Mouse (Mus musculus) lung, embryonic 14.5 days (tissue): ENCODE measurements at regions not wholly inside any gene's neighbourhood (a gene's known extent, or its start where the extent isn't known, plus 50 kb on each side); places are given as distances from the start of the nearest gene placed in this dataset.

Source experiments
- ATAC-seq: fragments of 200-750 bp; cut with Nextera tagmentation; 2 replicates; pipeline ENCODE4 v1.8.0; 2017; ENCODE audit warnings: mild to moderate bottlenecking, moderate TSS enrichment, moderate library complexity; ENCODE audit not compliant: insufficient read depth
- DNase-seq: peaks from one replicate; pipeline ENCODE4 v3.0.0-alpha.2; 2015
- H3K27ac ChIP-seq: fragments of 300-500 bp; sonication (generic); 2 replicates; pipeline ENCODE4 v1.5.1; 2014; ENCODE audit warnings: low read depth, mild to moderate bottlenecking, moderate library complexity
- H3K27me3 ChIP-seq: fragments of 300-500 bp; sonication (generic); 2 replicates; pipeline ENCODE4 v1.6.1; 2014; ENCODE audit warnings: low read length, control low read depth; ENCODE audit not compliant: insufficient read depth
- H3K36me3 ChIP-seq: fragments of 300-500 bp; sonication (generic); 2 replicates; pipeline ENCODE4 v1.6.1; 2014; ENCODE audit warnings: control low read depth; ENCODE audit not compliant: insufficient read depth
- H3K4me1 ChIP-seq: fragments of 300-500 bp; sonication (generic); 2 replicates; pipeline ENCODE4 v1.6.1; 2014; ENCODE audit warnings: antibody characterized with exemption, control low read depth; ENCODE audit not compliant: insufficient read depth
- H3K4me2 ChIP-seq: fragments of 300-500 bp; sonication (generic); 2 replicates; pipeline ENCODE4 v1.6.1; 2014; ENCODE audit warnings: mild to moderate bottlenecking
- H3K4me3 ChIP-seq: fragments of 300-500 bp; sonication (generic); 2 replicates; pipeline ENCODE4 v1.5.1; 2014; ENCODE audit warnings: low read depth, low read length
- H3K9ac ChIP-seq: fragments of 300-500 bp; sonication (generic); 2 replicates; pipeline ENCODE4 v1.6.1; 2014
- H3K9me3 ChIP-seq: fragments of 300-500 bp; sonication (generic); 2 replicates; pipeline ENCODE4 v1.6.1; 2016; ENCODE audit warnings: low read depth, low read length, control low read depth
- CTCF ChIP-seq: IDR thresholded peaks from 2 replicates; pipeline ENCODE4 v1.5.1; 2016; ENCODE audit warnings: antibody characterized with exemption, low read depth
- WGBS: fragments of 180-500 bp; shearing (Covaris S2); extraction: QIAGEN DNeasy Blood & Tissue Kit; methylation state at CpG from one replicate; pipeline ENCODE4 v1.1.7; 2014; 5-methylcytosine and 5-hydroxymethylcytosine counted together

DNA sequence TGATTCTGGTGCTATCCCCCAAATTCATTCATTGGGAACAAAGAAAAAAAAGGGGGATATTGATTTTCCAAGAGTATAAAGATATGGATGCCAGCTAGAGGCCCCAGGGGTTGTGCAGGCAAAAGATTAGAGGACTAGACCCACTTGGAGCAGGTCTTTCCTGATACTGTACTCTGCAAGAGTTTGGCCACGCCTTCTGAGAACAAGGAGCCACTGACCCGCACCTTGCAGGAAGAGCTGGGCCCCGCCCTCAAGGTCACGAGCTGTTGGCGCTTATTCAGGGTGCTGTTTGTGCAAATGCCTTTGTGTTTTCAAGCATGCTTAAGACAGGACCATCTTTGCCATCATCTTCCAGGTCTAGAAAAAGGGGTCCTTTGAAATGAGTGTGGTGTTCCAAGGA lies 54.5 kb upstream of the Slc7a1 start:
- no peak for ATAC-seq
- no peak overlapping the region for H3K4me2 ChIP-seq
- H3K9me3 ChIP-seq: no peaks in the 10 kb centered on the region
- no peak for DNase-seq
- H3K27me3 ChIP-seq: no peaks in the 10 kb centered on the region
- no peak overlapping the region for H3K27ac ChIP-seq
- no peak for TF ChIP-seq CTCF
- no peaks in the 10 kb centered on the region for H3K36me3 ChIP-seq
- no peaks in the 10 kb centered on the region for H3K4me1 ChIP-seq
- WGBS: 52% methylated on average over 5 of the region's 5 CpGs
- H3K9ac ChIP-seq: no peak overlapping the region
- H3K4me3 ChIP-seq: no peak overlapping the region

DNA sequence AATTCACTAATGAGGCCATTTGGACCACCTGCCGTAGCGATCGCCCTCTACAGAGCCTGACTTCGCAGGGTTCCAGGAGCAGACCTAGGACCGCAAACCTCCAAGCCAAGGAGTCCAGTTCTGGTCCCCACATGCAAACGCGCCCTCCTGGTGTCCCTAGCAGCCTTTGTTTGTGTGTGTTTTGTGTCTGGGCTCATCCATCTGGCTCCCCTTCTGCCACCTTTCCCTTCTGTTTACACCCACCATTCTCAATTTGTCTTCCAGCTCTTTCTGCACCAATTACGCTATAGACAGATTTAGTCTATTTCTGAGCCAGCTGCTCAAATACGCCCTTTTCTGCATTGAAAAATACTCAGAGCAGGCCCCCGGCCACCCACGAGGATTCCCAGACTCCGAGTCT lies 54.1 kb upstream of the Slc7a1 start:
- DNase-seq (no peak), ATAC-seq (no peak)
- Histone ChIP-seq H3K27me3 (no peaks in the 10 kb centered on the region), H3K9me3 (no peaks in the 10 kb centered on the region), H3K27ac (no peak overlapping the region), H3K9ac (no peak overlapping the region), H3K4me3 (no peak overlapping the region), H3K36me3 (no peaks in the 10 kb centered on the region), H3K4me2 (no peak overlapping the region), H3K4me1 (no peaks in the 10 kb centered on the region)
- 64% methylated on average over 12 of the region's 12 CpGs for WGBS
- no peak for TF ChIP-seq CTCF

DNA sequence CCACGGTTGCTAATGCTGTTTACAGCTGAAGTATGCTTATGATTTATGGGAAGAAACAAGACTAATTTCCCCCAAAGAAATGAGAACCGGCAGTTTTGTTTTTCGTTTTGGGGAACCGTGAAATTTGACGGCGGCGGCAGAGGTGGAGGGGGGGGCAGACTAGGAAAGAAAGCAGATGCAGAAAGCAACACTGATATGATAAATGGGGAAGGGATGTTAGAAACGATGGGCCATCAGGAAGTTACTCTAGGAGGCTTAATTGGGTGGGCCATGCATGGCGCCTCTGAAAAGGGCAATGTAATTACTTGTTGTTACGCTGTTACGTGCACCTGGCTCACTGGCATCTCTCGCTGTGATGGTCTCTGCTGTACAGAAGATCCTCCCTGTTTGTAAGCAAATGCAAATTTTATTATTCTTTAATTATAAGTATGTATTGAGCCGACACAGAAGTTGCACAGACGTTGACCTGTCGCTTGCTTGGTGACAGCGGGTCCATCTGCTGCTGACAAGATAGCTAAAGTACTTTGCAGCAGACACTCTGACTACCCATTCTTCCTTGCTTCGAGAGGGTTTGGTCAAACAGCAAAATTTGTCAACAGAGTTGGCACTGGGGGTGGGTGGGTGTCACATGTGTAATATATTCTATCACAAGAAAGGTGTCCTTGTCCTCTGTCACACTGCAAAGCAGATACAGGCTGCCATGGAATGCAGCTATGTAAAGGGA lies 53.4 kb upstream of the Slc7a1 start:
- WGBS: 75% methylated on average over 17 of the region's 17 CpGs
- TF ChIP-seq CTCF: no peak
- H3K9me3 ChIP-seq: no peaks in the 10 kb centered on the region

DNA sequence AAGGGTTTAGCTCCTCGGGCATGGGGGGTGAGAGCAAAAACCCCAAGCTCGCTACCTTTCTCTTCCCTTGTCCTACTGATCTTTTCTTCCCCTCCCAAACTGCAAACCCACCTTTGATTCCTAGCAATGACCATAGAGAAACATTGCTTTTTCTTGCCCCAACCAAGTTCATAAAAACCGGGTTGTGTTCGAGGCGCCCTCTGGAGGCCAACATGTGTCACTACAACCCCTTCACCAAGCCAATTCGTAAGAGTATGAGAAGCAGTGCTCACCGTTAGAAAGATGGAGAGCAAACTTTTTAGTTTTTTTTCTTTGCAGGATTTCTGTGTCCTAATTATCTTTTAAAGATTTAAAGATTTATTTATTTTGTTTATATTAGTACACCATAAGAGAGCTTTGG lies 52.1 kb upstream of the Slc7a1 start:
- peak; percentile 80 for DNase-seq
- no peaks in the 10 kb centered on the region for H3K9me3 ChIP-seq
- whole genome bisulfite sequencing: 36% methylated on average over 7 of the region's 7 CpGs
- ATAC-seq: no peak
- no peak overlapping the region for H3K4me3 ChIP-seq
- no peaks in the 10 kb centered on the region for H3K4me1 ChIP-seq
- no peak overlapping the region for H3K4me2 ChIP-seq
- peak; percentile 90 for TF ChIP-seq CTCF
- no peak overlapping the region for H3K9ac ChIP-seq
- H3K36me3 ChIP-seq: no peaks in the 10 kb centered on the region
- H3K27ac ChIP-seq: no peak overlapping the region
- H3K27me3 ChIP-seq: no peaks in the 10 kb centered on the region

More for the DNA sequence above, 53.4 kb upstream of the Slc7a1 start:
- Histone ChIP-seq H3K27ac (no peak overlapping the region), H3K4me3 (no peak overlapping the region), H3K9ac (no peak overlapping the region), H3K4me2 (no peak overlapping the region), H3K4me1 (no peaks in the 10 kb centered on the region), H3K36me3 (no peaks in the 10 kb centered on the region), H3K27me3 (no peaks in the 10 kb centered on the region)
- no peak for ATAC-seq
- DNase-seq: no peak

DNA sequence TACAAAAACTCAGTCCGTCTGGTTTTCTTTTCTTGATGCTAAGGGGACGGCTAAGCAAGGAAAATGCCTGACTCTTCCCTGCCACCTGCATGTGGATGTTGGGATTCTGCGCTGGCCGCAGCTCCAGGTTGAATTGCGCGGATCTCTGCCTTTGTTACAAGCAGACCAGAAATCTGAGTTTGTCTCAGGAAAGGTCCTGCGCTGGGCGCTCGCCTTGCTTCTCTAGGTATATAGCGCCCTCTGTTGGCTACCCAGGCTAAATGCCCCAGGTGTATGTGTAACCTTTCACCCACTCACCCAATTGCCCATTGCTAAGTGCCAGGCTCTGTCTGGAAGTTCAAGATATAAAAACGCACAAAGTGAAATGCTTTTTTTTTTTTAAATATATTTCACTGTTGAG lies 51.2 kb upstream of the Slc7a1 start:
- WGBS: 32% methylated on average over 11 of the region's 11 CpGs
- ATAC-seq: no peak
- Histone ChIP-seq H3K9me3 (no peaks in the 10 kb centered on the region), H3K27me3 (no peaks in the 10 kb centered on the region), H3K27ac (no peak overlapping the region), H3K4me1 (no peaks in the 10 kb centered on the region), H3K9ac (no peak overlapping the region), H3K4me3 (no peak overlapping the region), H3K4me2 (no peak overlapping the region), H3K36me3 (no peaks in the 10 kb centered on the region)
- TF ChIP-seq CTCF: peak; percentile 70
- DNase-seq: peak; percentile 80
